Mouse (Mus musculus) ES-Bruce4 (cell line): ENCODE results near the gene Apom. TPM values are rescaled to one million over a fixed set of nuclear protein-coding genes. Genes with fewer than 3 reads are reported as not detected.
A peak's percentile ranks its signal among the peaks of the same experiment; 100 is the strongest.

ENCODE experiments used
- H3K27ac ChIP-seq: 2 replicates; pipeline ENCODE4 v1.5.1; 2012; ENCODE audit warnings: low read length, inconsistent platforms; ENCODE audit not compliant: insufficient read depth
- H3K27me3 ChIP-seq: 2 replicates; pipeline ENCODE4 v1.6.1; 2012; ENCODE audit warnings: mild to moderate bottlenecking, low read length, inconsistent platforms; ENCODE audit not compliant: control insufficient read depth, poor library complexity, insufficient read depth, severe bottlenecking
- H3K36me3 ChIP-seq: 2 replicates; pipeline ENCODE4 v1.6.1; 2012; ENCODE audit warnings: inconsistent platforms, mild to moderate bottlenecking, low read length, moderate library complexity; ENCODE audit not compliant: control insufficient read depth, poor library complexity, insufficient read depth, severe bottlenecking
- H3K4me1 ChIP-seq: one replicate; pipeline ENCODE4 v1.8.1; 2011; ENCODE audit warnings: low read length; ENCODE audit not compliant: control insufficient read depth, insufficient read depth
- H3K4me3 ChIP-seq: 2 replicates; pipeline ENCODE4 v1.5.1; 2011; ENCODE audit warnings: low read depth, mild to moderate bottlenecking, low read length
- H3K9ac ChIP-seq: 2 replicates; pipeline ENCODE4 v1.6.1; 2012; ENCODE audit warnings: low read depth, mild to moderate bottlenecking, inconsistent platforms; ENCODE audit not compliant: poor library complexity, severe bottlenecking
- H3K9me3 ChIP-seq: replicated peaks from 2 replicates; pipeline ENCODE4 v1.6.1; 2012; ENCODE audit warnings: mild to moderate bottlenecking, low read length, inconsistent platforms; ENCODE audit not compliant: control insufficient read depth, poor library complexity, insufficient read depth, severe bottlenecking
- CTCF ChIP-seq: IDR thresholded peaks from one replicate; pipeline ENCODE4 v1.8.1; 2011; ENCODE audit warnings: low read depth, low read length
- EP300 ChIP-seq: IDR thresholded peaks from 2 replicates; pipeline ENCODE4 v1.6.1; 2011; ENCODE audit warnings: low read depth, low read length; ENCODE audit not compliant: insufficient read depth
- POLR2A ChIP-seq: IDR thresholded peaks from one replicate; pipeline ENCODE4 v1.8.1; 2011; ENCODE audit warnings: low read length; ENCODE audit not compliant: insufficient read depth
- polyA plus RNA-seq: library from polyadenylated mRNA; stranded (reverse); fragments of >200 nt; gene quantifications from 2 replicates; pipeline ENCODE4 v1.2.4, GENCODE M21; 2011; ENCODE audit warnings: low read depth; ENCODE audit not compliant: missing spikeins, insufficient read depth, insufficient read length

The Apom gene
- polyA plus RNA-seq, 1 experiment: not detected

- H3K4me1 ChIP-seq: no peaks in the 10 kb centered on the region
- H3K4me3 ChIP-seq: no peak overlapping the region
- no peak overlapping the region for H3K27ac ChIP-seq
- H3K27me3 ChIP-seq: no peaks in the 10 kb centered on the region
- peak overlapping the region; percentile 98; the same call in 1 of the 2 replicates for H3K9ac ChIP-seq
- H3K9me3 ChIP-seq: no peaks in the 10 kb centered on the region
- TF ChIP-seq EP300 (no peak), POLR2A (no peak), CTCF (no peak)
- peaks cover 56% of the 10 kb centered on the region for H3K36me3 ChIP-seq
Observed at GRCm38 (mm10) chr17:35162121-35162520, 30.3 kb upstream of the Apom start.

- H3K27ac ChIP-seq: no peak overlapping the region
- no peaks in the 10 kb centered on the region for H3K4me1 ChIP-seq
- H3K27me3 ChIP-seq: no peaks in the 10 kb centered on the region
- no peak for TF ChIP-seq EP300
- TF ChIP-seq CTCF: no peak
- TF ChIP-seq POLR2A: no peak
- no peak overlapping the region for H3K4me3 ChIP-seq
- no peak overlapping the region for H3K9ac ChIP-seq
- H3K9me3 ChIP-seq: no peaks in the 10 kb centered on the region
- H3K36me3 ChIP-seq: peaks cover 63% of the 10 kb centered on the region
Observed at GRCm38 (mm10) chr17:35161421-35161820, 29.6 kb upstream of the Apom start.

- no peak for TF ChIP-seq EP300
- TF ChIP-seq POLR2A: no peak
- TF ChIP-seq CTCF: no peak
- no peaks in the 10 kb centered on the region for H3K27me3 ChIP-seq
- H3K27ac ChIP-seq: no peak overlapping the region
- no peaks in the 10 kb centered on the region for H3K9me3 ChIP-seq
- H3K4me3 ChIP-seq: no peak overlapping the region
- H3K9ac ChIP-seq: no peak overlapping the region
- H3K4me1 ChIP-seq: no peaks in the 10 kb centered on the region
- peaks cover 80% of the 10 kb centered on the region for H3K36me3 ChIP-seq
Observed at GRCm38 (mm10) chr17:35159638-35160037, 27.8 kb upstream of the Apom start.

GRCm38 (mm10) chr17:35158850-35159593 lies 27.2 kb upstream of the Apom start:
- TF ChIP-seq EP300: no peak
- TF ChIP-seq CTCF: no peak
- Histone ChIP-seq H3K9me3 (no peaks in the 10 kb centered on the region), H3K27ac (no peak overlapping the region), H3K9ac (no peak overlapping the region), H3K4me1 (no peaks in the 10 kb centered on the region), H3K36me3 (peaks cover 87% of the 10 kb centered on the region), H3K4me3 (no peak overlapping the region), H3K27me3 (no peaks in the 10 kb centered on the region)

- H3K9me3 ChIP-seq: no peaks in the 10 kb centered on the region
- no peak overlapping the region for H3K4me3 ChIP-seq
- no peaks in the 10 kb centered on the region for H3K4me1 ChIP-seq
- H3K9ac ChIP-seq: no peak overlapping the region
- TF ChIP-seq CTCF (no peak), EP300 (no peak)
- H3K36me3 ChIP-seq: peaks cover 99% of the 10 kb centered on the region
- H3K27ac ChIP-seq: no peak overlapping the region
- no peaks in the 10 kb centered on the region for H3K27me3 ChIP-seq
Observed at GRCm38 (mm10) chr17:35157661-35158175, 25.9 kb upstream of the Apom start.

- Histone ChIP-seq H3K9me3 (no peaks in the 10 kb centered on the region), H3K27ac (no peak overlapping the region), H3K4me1 (no peaks in the 10 kb centered on the region), H3K4me3 (no peak overlapping the region), H3K36me3 (peaks cover 100% of the 10 kb centered on the region), H3K27me3 (no peaks in the 10 kb centered on the region), H3K9ac (no peak overlapping the region)
- TF ChIP-seq CTCF (no peak), POLR2A (no peak), EP300 (no peak)
Observed at GRCm38 (mm10) chr17:35157254-35157653, 25.4 kb upstream of the Apom start.
